Comparison of ENCODE assay signal across 12 mouse cellular contexts in the genomic region with DNA sequence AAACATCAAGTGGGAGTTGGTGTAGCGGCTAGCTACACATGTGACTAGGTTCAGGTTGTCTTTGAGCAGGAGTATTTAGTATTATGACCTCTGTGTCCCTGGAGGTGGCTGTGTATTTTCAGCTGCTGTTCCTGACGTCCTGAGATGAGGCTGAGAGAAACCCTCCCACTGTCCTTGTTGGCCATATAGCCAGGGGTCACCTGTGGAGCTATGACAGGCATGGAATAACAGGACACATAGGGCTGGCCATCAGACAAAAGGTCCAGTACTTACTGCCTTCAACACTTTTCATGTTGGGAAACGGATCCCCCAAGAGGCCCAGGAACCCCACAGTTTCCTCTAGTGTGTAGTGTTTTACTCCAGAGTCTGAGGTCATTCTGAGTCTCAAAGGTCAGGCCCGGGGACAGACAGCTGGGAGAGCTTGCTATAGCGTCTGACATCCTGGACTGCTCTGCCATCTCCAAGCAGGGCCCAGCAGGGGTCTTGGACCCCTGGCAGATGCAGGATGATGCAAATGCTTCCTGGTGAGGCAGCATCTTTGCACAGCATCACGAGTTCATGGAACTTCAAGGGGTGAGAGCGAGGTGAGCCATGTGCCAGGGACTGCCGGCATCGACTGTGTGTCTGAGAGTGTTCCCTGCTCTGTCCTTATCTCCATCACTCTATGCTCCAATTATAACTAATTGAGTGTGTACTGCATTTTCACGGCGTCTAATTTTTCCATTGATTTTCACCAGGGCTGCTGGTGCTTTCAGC.
"Had no signal": no experiment of that assay in that cellular context is flagged by ENCODE, and none has a peak within 500 bp of the region (broad histone marks: within the 10 kb centered on the region; RNA-seq: fewer than 3 reads in every experiment).

No protein-coding gene starts in this region.

- H3K4me2 ChIP-seq: liver, embryonic 11.5 days; liver, embryonic 15.5 days; neural tube, embryonic 13.5 days had no signal

- H3K36me3 ChIP-seq: limb, embryonic 10.5 days; liver, embryonic 15.5 days; neural tube, embryonic 13.5 days had no signal

- H3K4me1 ChIP-seq: liver, embryonic 15.5 days had no signal

- H3K4me3 ChIP-seq: left cerebral cortex, adult 2 months; limb, embryonic 10.5 days; liver, embryonic 15.5 days; neural tube, embryonic 13.5 days had no signal

- DNase-seq: kidney, postnatal 10 days; lung, adult 2 months; lung, postnatal 36 days; midbrain, embryonic 14.5 days; right cerebral cortex, postnatal 14 days; thymus, postnatal 36 days had no signal

- H3K27ac ChIP-seq: left cerebral cortex, adult 2 months; limb, embryonic 10.5 days; liver, embryonic 15.5 days; neural tube, embryonic 13.5 days had no signal

- H3K9ac ChIP-seq: liver, embryonic 15.5 days; neural tube, embryonic 13.5 days had no signal

- ATAC-seq: lung, postnatal 0 days had no signal

- H3K9me3 ChIP-seq: limb, embryonic 10.5 days; liver, embryonic 15.5 days; neural tube, embryonic 13.5 days had no signal
